In the genomic region with DNA sequence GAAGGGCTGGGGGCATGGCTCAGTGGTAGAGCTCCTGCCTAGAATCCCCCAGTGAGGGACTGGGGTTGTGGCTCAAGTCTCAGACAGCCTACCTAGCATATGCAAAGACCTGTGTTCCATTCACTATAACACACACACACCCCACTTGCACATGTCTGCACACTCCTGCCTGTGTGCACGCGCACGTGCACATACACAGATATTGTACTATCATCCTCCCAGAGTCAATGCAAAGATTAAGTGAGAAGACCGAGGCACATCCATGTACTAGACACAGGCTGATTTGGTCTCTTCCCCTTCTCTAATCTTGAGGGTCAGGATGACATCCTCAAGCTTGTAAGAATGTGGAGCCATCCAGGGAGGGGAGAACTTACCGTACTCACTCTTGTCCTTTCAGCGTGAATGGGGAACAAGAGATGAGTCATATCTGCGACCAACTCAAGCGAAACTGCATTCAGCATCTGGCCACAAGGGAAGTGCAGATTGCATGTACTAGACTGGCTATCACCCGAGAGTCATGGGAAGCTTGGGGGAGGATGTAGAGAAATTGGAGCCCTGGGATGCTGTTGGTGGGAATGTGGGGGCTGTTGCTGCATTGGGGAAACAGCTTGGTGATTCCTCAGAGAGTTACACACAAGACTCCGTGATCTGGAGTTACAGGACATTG, we compare ENCODE assay signal across 11 mouse cellular contexts. TPM values are rescaled to one million over a fixed set of nuclear protein-coding genes. Genes with fewer than 3 reads are reported as not detected.
DNase-seq lines count a peak whose midpoint lies in the region; ATAC-seq lines count a peak whose summit lies in the region.
"Had no signal": no experiment of that assay in that cellular context is flagged by ENCODE, and none has a peak within 500 bp of the region (broad histone marks: within the 10 kb centered on the region; RNA-seq: fewer than 3 reads in every experiment).

No protein-coding gene starts in this region.

- no peaks in the 10 kb centered on the region for H3K27me3 ChIP-seq in midbrain, embryonic 11.5 days (ENCODE audit: control insufficient read depth, insufficient read depth, low read length)
- H3K27me3 ChIP-seq: limb, embryonic 15.5 days had no signal

- no peaks in the 10 kb centered on the region for H3K36me3 ChIP-seq in midbrain, embryonic 11.5 days (ENCODE audit: control insufficient read depth, insufficient read depth, low read length)
- H3K36me3 ChIP-seq: limb, embryonic 15.5 days had no signal

- H3K4me1 ChIP-seq in midbrain, embryonic 11.5 days (ENCODE audit: control insufficient read depth, insufficient read depth, low read length) = no peaks in the 10 kb centered on the region

- 89% methylated on average over 10 of the region's 10 CpGs for WGBS in midbrain, embryonic 11.5 days

- no peak for ATAC-seq in midbrain, embryonic 11.5 days (ENCODE audit: low FRiP score)
- ATAC-seq: intestine, embryonic 16.5 days had no signal

- peak; percentile 60 to 70 for DNase-seq in adrenal gland, adult (ENCODE audit: inconsistent age in 2 of 2, low spot score in 1 of 2)
- DNase-seq in adrenal gland, adult 18-20 months (ENCODE audit: low spot score in 2 of 2) = no peak
- peak; percentile 10 for DNase-seq in layer of hippocampus, adult 9-10 months (ENCODE audit: low spot score)
- DNase-seq in layer of hippocampus, postnatal 25 days (ENCODE audit: extremely low spot score in 1 of 2, low spot score in 1 of 2) = no peak
- DNase-seq in Muller cell, postnatal 12 days (ENCODE audit: inconsistent ontology term) = peak; percentile 26
- peak; percentile 62 for DNase-seq in lung, postnatal 36 days
- DNase-seq in midbrain, embryonic 11.5 days (ENCODE audit: low spot score, missing footprints) = no peak
- no peak for DNase-seq in spleen, postnatal 4 days (ENCODE audit: low spot score in 2 of 2)
- DNase-seq: gastrocnemius, postnatal 25 days had no signal

- no peak overlapping the region for H3K9ac ChIP-seq in midbrain, embryonic 11.5 days (ENCODE audit: low read length)
- H3K9ac ChIP-seq: limb, embryonic 15.5 days had no signal

- H3K4me3 ChIP-seq in midbrain, embryonic 11.5 days (ENCODE audit: low read depth, low read length) = no peak overlapping the region
- H3K4me3 ChIP-seq: limb, embryonic 15.5 days had no signal

- no peak overlapping the region for H3K27ac ChIP-seq in midbrain, embryonic 11.5 days (ENCODE audit: low read depth, low read length)
- H3K27ac ChIP-seq: limb, embryonic 15.5 days had no signal

- H3K4me2 ChIP-seq in midbrain, embryonic 11.5 days = no peak overlapping the region
- H3K4me2 ChIP-seq: limb, embryonic 15.5 days had no signal

- no peaks in the 10 kb centered on the region for H3K9me3 ChIP-seq in midbrain, embryonic 11.5 days (ENCODE audit: control insufficient read depth, low read length)
- H3K9me3 ChIP-seq: limb, embryonic 15.5 days had no signal

RNA-seq across cellular contexts. Expression of a gene that starts 42.6 kb away (rescaled TPM):
- 100 to 1,000 TPM in 1 of 2 experiments, 10 to 100 TPM in 1; 81.9 to 153 TPM for total RNA-seq in adrenal gland, adult 18-20 months (2021)
- 10 to 100 TPM; 40.8 to 49.8 TPM for total RNA-seq in layer of hippocampus, postnatal 25 days (2021)
- 27.6 and 28.9 TPM in 2 replicates for polyA plus RNA-seq in midbrain, embryonic 11.5 days (2014; fragmentation: Nextera tagmentation; extraction: Ambion mirVana)

RNA-seq across cellular contexts. Expression of a gene that starts 51.8 kb away (rescaled TPM):
- 100 to 1,000 TPM; 319 to 385 TPM for total RNA-seq in adrenal gland, adult 18-20 months (2021)
- total RNA-seq in layer of hippocampus, postnatal 25 days (2021) = 100 to 1,000 TPM; 409 to 455 TPM
- polyA plus RNA-seq in midbrain, embryonic 11.5 days (2014; fragmentation: Nextera tagmentation; extraction: Ambion mirVana) = 480 and 494 TPM in 2 replicates

Comparison
In these comparisons a context has a peak if more than half of its experiments do, and no peak if none do; other contexts are left out.
1. DNase-seq: peak in adrenal gland, adult (2 of 2), layer of hippocampus, adult 9-10 months (single experiment), Muller cell, postnatal 12 days (single experiment) and lung, postnatal 36 days (single experiment); none in adrenal gland, adult 18-20 months (0 of 2), layer of hippocampus, postnatal 25 days (0 of 2), midbrain, embryonic 11.5 days (single experiment) and spleen, postnatal 4 days (0 of 2).